Mouse (Mus musculus) spleen, adult 2 months (tissue): ENCODE data around the gene Gm10190.

Source experiments
- CTCF ChIP-seq: fragments of 200-500 bp; IDR thresholded peaks from 2 replicates; pipeline ENCODE4 v1.5.1; 2011; ENCODE audit warnings: mild to moderate bottlenecking, inconsistent platforms; ENCODE audit not compliant: insufficient read depth, insufficient read length, insufficient replicate concordance; ENCODE audit errors: extremely low read depth
- POLR2A ChIP-seq: fragments of 200-500 bp; IDR thresholded peaks from 2 replicates; pipeline ENCODE4 v1.6.1; 2011; ENCODE audit warnings: low read depth, low read length, inconsistent platforms

- TF ChIP-seq CTCF = no peak
- TF ChIP-seq POLR2A = no peak
Measured at GRCm38 (mm10) chr17:80325456-80325855, 47.9 kb downstream of the Gm10190 start.
